Mouse (Mus musculus): ENCODE data around the gene Cad. TPM values are rescaled to one million over a fixed set of nuclear protein-coding genes. Genes with fewer than 3 reads are reported as not detected.

The Cad gene
- total and polyA plus RNA-seq, 3 experiments: 228 to 383 (median 254) TPM

DNA sequence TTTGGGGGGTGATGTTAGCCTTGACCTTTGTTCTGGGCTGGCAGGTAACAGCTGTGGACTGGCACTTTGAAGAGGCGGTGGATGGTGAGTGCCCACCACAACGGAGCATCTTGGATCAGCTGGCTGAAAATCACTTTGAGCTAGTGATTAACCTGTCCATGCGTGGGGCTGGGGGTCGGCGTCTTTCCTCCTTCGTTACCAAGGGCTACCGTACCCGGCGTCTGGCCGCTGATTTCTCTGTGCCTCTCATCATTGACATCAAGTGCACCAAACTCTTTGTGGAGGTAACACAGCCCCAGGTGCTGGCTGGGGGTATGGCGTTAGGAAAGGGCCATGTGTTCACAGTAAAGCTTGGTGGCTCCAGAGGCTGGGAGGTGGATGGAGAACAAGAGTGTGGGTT, 17.2 kb downstream of the Cad start:
- no peak overlapping the region for H3K4me3 ChIP-seq (ENCODE audit: control insufficient read depth in 1 of 2, insufficient read depth in 1 of 2, low read depth in 2 of 2, low read length in 2 of 2)
- H3K27ac ChIP-seq (ENCODE audit: control insufficient read depth, low read depth, low read length): no peak overlapping the region
- no peak for DNase-seq (ENCODE audit: low read depth, low spot score)
- H3K9me3 ChIP-seq (replicated peaks; ENCODE audit: insufficient read depth, low read length): no peaks in the 10 kb centered on the region
- no peaks in the 10 kb centered on the region for H3K79me2 ChIP-seq (ENCODE audit: control insufficient read depth, insufficient read depth, low read length, poor library complexity)
- H3K4me1 ChIP-seq (ENCODE audit: control insufficient read depth in 1 of 2, insufficient read depth in 2 of 2, low read length in 2 of 2): no peaks in the 10 kb centered on the region
- H3K36me3 ChIP-seq (ENCODE audit: control insufficient read depth in 1 of 2, insufficient read depth in 2 of 2, low read length in 2 of 2): peaks cover 0 to 18% of the 10 kb centered on the region in 2 experiments; a peak in 2 of 4 replicates
- H3K27me3 ChIP-seq (ENCODE audit: control insufficient read depth in 1 of 2, insufficient read depth in 2 of 2, low read length in 2 of 2): no peaks in the 10 kb centered on the region
- TF ChIP-seq UBTF (IDR thresholded peaks at IDR 0.05; ENCODE audit: borderline replicate concordance, insufficient read depth, low read depth, low read length): no peak
- no peak for TF ChIP-seq MAFK (IDR thresholded peaks at IDR 0.05; ENCODE audit: borderline replicate concordance, low read depth, low read length)
- no peak for TF ChIP-seq SIN3A (IDR thresholded peaks at IDR 0.05; ENCODE audit: low read length)
- no peak for TF ChIP-seq RCOR1 (IDR thresholded peaks at IDR 0.05; ENCODE audit: low read depth, low read length)
- no peak for TF ChIP-seq ZC3H11A (IDR thresholded peaks at IDR 0.05; ENCODE audit: low read depth, low read length)
- no peak for TF ChIP-seq KAT2A (conservative IDR thresholded peaks at IDR 0.05; ENCODE audit: low read depth, low read length)
- no peak for TF ChIP-seq CHD1 (IDR thresholded peaks at IDR 0.05; ENCODE audit: low read depth, low read length)
- no peak for TF ChIP-seq USF2 (IDR thresholded peaks at IDR 0.05; ENCODE audit: borderline replicate concordance in 1 of 2, insufficient read depth in 1 of 2, low read depth in 1 of 2, low read length in 2 of 2)
- TF ChIP-seq NRF1 (IDR thresholded peaks at IDR 0.05; ENCODE audit: insufficient read depth, low read depth, low read length, poor library complexity, severe bottlenecking): no peak
- no peak for TF ChIP-seq JUND (IDR thresholded peaks at IDR 0.05; ENCODE audit: low read depth, low read length)
- no peak for TF ChIP-seq USF1 (IDR thresholded peaks at IDR 0.05; ENCODE audit: low read depth, low read length)
- no peak overlapping the region for H3K9ac ChIP-seq (ENCODE audit: control insufficient read depth, low read depth, low read length, poor library complexity, severe bottlenecking)

DNA sequence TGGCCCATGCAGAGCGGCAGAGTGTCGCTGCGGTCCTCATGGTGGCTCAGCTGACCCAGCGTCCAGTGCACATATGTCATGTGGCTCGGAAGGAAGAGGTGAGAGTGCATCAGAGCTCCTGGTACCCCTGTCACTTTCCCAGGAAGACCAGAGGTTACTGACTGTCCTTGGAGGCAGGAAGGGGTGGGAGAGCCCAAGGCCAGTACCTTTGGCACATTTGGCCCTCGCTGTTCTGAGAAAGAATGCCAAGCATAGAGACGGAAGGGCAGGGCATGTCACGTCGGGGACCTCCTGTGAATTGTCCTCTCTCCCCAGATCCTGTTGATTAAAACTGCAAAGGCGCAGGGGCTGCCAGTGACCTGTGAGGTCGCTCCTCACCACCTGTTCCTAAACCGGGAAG, 18.6 kb downstream of the Cad start:
- H3K79me2 ChIP-seq (ENCODE audit: control insufficient read depth, insufficient read depth, low read length, poor library complexity): no peaks in the 10 kb centered on the region
- peaks cover 0 to 13% of the 10 kb centered on the region in 2 experiments; a peak in 2 of 4 replicates for H3K36me3 ChIP-seq (ENCODE audit: control insufficient read depth in 1 of 2, insufficient read depth in 2 of 2, low read length in 2 of 2)
- no peak for TF ChIP-seq UBTF (IDR thresholded peaks at IDR 0.05; ENCODE audit: borderline replicate concordance, insufficient read depth, low read depth, low read length)
- TF ChIP-seq MYB (IDR thresholded peaks at IDR 0.05; ENCODE audit: low read depth, low read length): no peak
- no peak for TF ChIP-seq POLR2AphosphoS5 (IDR thresholded peaks at IDR 0.05; ENCODE audit: borderline replicate concordance, low read depth, low read length)
- no peaks in the 10 kb centered on the region for H3K27me3 ChIP-seq (ENCODE audit: control insufficient read depth in 1 of 2, insufficient read depth in 2 of 2, low read length in 2 of 2)
- H3K9ac ChIP-seq (ENCODE audit: control insufficient read depth, low read depth, low read length, poor library complexity, severe bottlenecking): no peak overlapping the region
- no peaks in the 10 kb centered on the region for H3K4me1 ChIP-seq (ENCODE audit: control insufficient read depth in 1 of 2, insufficient read depth in 2 of 2, low read length in 2 of 2)
- no peaks in the 10 kb centered on the region for H3K9me3 ChIP-seq (replicated peaks; ENCODE audit: insufficient read depth, low read length)
- H3K4me3 ChIP-seq (ENCODE audit: control insufficient read depth in 1 of 2, insufficient read depth in 1 of 2, low read depth in 2 of 2, low read length in 2 of 2): no peak overlapping the region
- no peak for DNase-seq (ENCODE audit: low read depth, low spot score)
- H3K27ac ChIP-seq (ENCODE audit: control insufficient read depth, low read depth, low read length): no peak overlapping the region

DNA sequence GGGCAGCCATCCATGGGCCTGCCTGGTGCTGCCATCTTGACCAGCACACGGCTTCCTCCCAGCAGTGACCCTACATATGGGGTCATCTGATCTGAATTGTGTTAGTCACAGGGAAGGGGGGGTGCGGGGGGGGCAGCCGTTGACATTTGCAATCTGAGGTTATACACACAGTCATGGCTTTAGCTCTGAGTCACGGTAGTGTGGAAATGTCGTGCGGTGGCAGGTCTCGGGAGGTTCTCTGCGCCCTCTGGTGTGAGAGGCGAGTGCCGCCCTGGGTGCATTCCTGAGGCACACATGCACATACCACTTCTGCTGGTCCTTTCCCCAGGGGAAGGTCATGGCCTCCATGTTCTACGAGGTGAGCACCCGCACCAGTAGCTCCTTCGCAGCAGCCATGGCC, 21.8 kb downstream of the Cad start:
- no peak for DNase-seq (ENCODE audit: low read depth, low spot score)
- Histone ChIP-seq H3K9me3 (replicated peaks; ENCODE audit: insufficient read depth, low read length) (no peaks in the 10 kb centered on the region), H3K27me3 (ENCODE audit: control insufficient read depth in 1 of 2, insufficient read depth in 2 of 2, low read length in 2 of 2) (no peaks in the 10 kb centered on the region), H3K4me3 (ENCODE audit: control insufficient read depth in 1 of 2, insufficient read depth in 1 of 2, low read depth in 2 of 2, low read length in 2 of 2) (no peak overlapping the region), H3K4me1 (ENCODE audit: control insufficient read depth in 1 of 2, insufficient read depth in 2 of 2, low read length in 2 of 2) (no peaks in the 10 kb centered on the region), H3K27ac (ENCODE audit: control insufficient read depth, low read depth, low read length) (no peak overlapping the region), H3K9ac (ENCODE audit: control insufficient read depth, low read depth, low read length, poor library complexity, severe bottlenecking) (no peak overlapping the region), H3K36me3 (ENCODE audit: control insufficient read depth in 1 of 2, insufficient read depth in 2 of 2, low read length in 2 of 2) (peaks cover 0 to 7% of the 10 kb centered on the region in 2 experiments; a peak in 2 of 4 replicates), H3K79me2 (ENCODE audit: control insufficient read depth, insufficient read depth, low read length, poor library complexity) (no peaks in the 10 kb centered on the region)
- TF ChIP-seq NELFE (IDR thresholded peaks at IDR 0.05; ENCODE audit: low read depth, low read length) (no peak), GATA1 (IDR thresholded peaks at IDR 0.05; ENCODE audit: low read depth, low read length) (no peak), ZNF384 (IDR thresholded peaks at IDR 0.05; ENCODE audit: low read depth, low read length) (no peak), POLR2AphosphoS5 (IDR thresholded peaks at IDR 0.05; ENCODE audit: borderline replicate concordance, low read depth, low read length) (no peak), RCOR1 (IDR thresholded peaks at IDR 0.05; ENCODE audit: low read depth, low read length) (no peak), UBTF (IDR thresholded peaks at IDR 0.05; ENCODE audit: borderline replicate concordance, insufficient read depth, low read depth, low read length) (no peak), RAD21 (IDR thresholded peaks at IDR 0.05; ENCODE audit: low read depth, low read length) (no peak), JUND (IDR thresholded peaks at IDR 0.05; ENCODE audit: low read depth, low read length) (no peak), CHD1 (IDR thresholded peaks at IDR 0.05; ENCODE audit: low read depth, low read length) (no peak), ETS1 (IDR thresholded peaks at IDR 0.05; ENCODE audit: low read depth, low read length) (no peak), MAZ (IDR thresholded peaks at IDR 0.05; ENCODE audit: low read depth, low read length) (no peak), SMC3 (IDR thresholded peaks at IDR 0.05; ENCODE audit: low read depth, low read length) (no peak), SIN3A (IDR thresholded peaks at IDR 0.05; ENCODE audit: low read length) (no peak), CTCF (IDR thresholded peaks at IDR 0.05 in 2 of 3, conservative IDR thresholded peaks at IDR 0.05 in 1 of 3; ENCODE audit: control insufficient read depth in 1 of 3, insufficient read depth in 1 of 3, low read depth in 2 of 3, low read length in 3 of 3, poor library complexity in 1 of 3, severe bottlenecking in 1 of 3) (no peak), ZKSCAN1 (IDR thresholded peaks at IDR 0.05; ENCODE audit: low read depth, low read length) (no peak)
